Mouse (Mus musculus): ENCODE measurements around the gene Samd9l. TPM values are rescaled to one million over a fixed set of nuclear protein-coding genes. Genes with fewer than 3 reads are reported as not detected.

The Samd9l gene
- polyA plus RNA-seq (2014; fragmentation: Illumina TruSeq; extraction: RNeasy Lipid Tissue Mini Kit (QIAGEN cat#74804); ENCODE audit: low read depth, low replicate concordance) = 20.3 TPM

DNA sequence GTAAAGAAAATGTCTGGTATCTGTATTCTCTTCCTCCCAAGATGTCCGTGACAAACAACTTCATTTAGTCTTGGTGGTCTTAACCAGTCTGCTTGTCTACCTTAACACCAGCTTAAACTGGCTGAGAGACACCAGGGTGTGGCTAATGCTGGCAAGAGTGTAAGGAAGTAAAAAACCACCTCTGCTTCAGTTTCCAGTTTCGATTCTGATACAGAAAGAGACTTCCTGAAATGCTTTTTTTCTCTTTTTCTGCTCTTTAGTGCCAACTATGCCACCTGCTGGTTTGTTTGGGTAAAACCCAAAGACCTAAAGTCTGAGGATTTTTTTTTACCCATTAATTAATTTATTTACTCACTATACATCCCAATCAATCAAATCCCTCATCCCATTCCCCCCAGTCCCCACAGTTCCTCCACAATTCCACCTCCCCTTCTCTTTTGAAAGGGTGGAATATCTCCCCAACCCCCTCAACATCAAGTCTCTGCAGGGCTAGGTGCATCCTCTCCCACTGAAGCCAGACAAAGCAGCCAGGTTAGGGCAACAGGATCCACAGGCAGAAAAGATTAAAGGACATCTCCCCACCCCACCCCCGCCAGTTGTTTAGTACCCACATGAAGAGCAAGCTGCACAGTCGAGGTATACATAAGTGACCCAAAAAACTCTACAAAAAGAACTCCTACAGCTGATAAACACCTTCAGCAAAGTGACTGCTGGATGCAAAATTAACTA is at the start of gene Samd9l:
Samd9l (minus strand) TSS at position 233 of the 729 bp plus-strand sequence.

Other genes starting within 250 kb of the Samd9l start
- 3.5 TPM for gene Hepacam2, start 98.7 kb upstream of the Samd9l start, polyA plus RNA-seq (2014; fragmentation: Illumina TruSeq; extraction: RNeasy Lipid Tissue Mini Kit (QIAGEN cat#74804); ENCODE audit: low read depth, low replicate concordance)
- gene Vps50, start 98.8 kb upstream of the Samd9l start, polyA plus RNA-seq (2014; fragmentation: Illumina TruSeq; extraction: RNeasy Lipid Tissue Mini Kit (QIAGEN cat#74804); ENCODE audit: low read depth, low replicate concordance) = 22.5 TPM

All from adipose tissue, adult 10 weeks (tissue).